Mouse (Mus musculus) neural tube, embryonic 14.5 days (tissue): ENCODE results near the gene Trip6. TPM values are rescaled to one million over a fixed set of nuclear protein-coding genes. Genes with fewer than 3 reads are reported as not detected.
"Not testable (repeated sequence)": the region's sequence is repeated elsewhere in the genome, so short reads cannot be mapped to it uniquely, and the experiment has no call there.

ENCODE experiments used
- ATAC-seq: fragments of 200-750 bp; cut with Nextera tagmentation; 2 replicates; pipeline ENCODE4 v1.8.0; 2017; ENCODE audit warnings: low read depth, mild to moderate bottlenecking, moderate TSS enrichment, moderate library complexity
- H3K27ac ChIP-seq: fragments of 300-500 bp; sonication (generic); 2 replicates; pipeline ENCODE4 v1.5.1; 2014; ENCODE audit warnings: low read depth, mild to moderate bottlenecking, control low read depth, low read length, moderate library complexity, mixed read lengths
- H3K27me3 ChIP-seq: fragments of 300-500 bp; sonication (generic); 2 replicates; pipeline ENCODE4 v1.6.1; 2014; ENCODE audit warnings: low read length; ENCODE audit not compliant: control insufficient read depth, insufficient read depth
- H3K36me3 ChIP-seq: fragments of 300-500 bp; sonication (generic); 2 replicates; pipeline ENCODE4 v1.6.1; 2014; ENCODE audit warnings: low read length, mixed read lengths; ENCODE audit not compliant: control insufficient read depth, insufficient read depth
- H3K4me1 ChIP-seq: fragments of 300-500 bp; sonication (generic); 2 replicates; pipeline ENCODE4 v1.6.1; 2014; ENCODE audit warnings: low read length; ENCODE audit not compliant: control insufficient read depth, insufficient read depth
- H3K4me2 ChIP-seq: fragments of 300-500 bp; sonication (generic); 2 replicates; pipeline ENCODE4 v1.6.1; 2014; ENCODE audit warnings: mild to moderate bottlenecking, low read depth, low read length, control low read depth
- H3K4me3 ChIP-seq: fragments of 300-500 bp; sonication (generic); 2 replicates; pipeline ENCODE4 v1.5.1; 2014; ENCODE audit warnings: low read depth, low read length, control low read depth, mixed read lengths
- H3K9ac ChIP-seq: fragments of 300-500 bp; sonication (generic); replicated peaks from 2 replicates; pipeline ENCODE4 v1.6.1; 2014; ENCODE audit warnings: low read depth, mild to moderate bottlenecking, control low read depth, low read length, mixed read lengths
- H3K9me3 ChIP-seq: fragments of 300-500 bp; sonication (generic); 2 replicates; pipeline ENCODE4 v1.6.1; 2016; ENCODE audit warnings: low read length; ENCODE audit not compliant: control insufficient read depth
- WGBS: fragments of 180-500 bp; shearing (Covaris S2); extraction: QIAGEN DNeasy Blood & Tissue Kit; methylation state at CpG from one replicate; pipeline ENCODE4 v1.1.7; 2014; 5-methylcytosine and 5-hydroxymethylcytosine counted together
- polyA plus RNA-seq: library from polyadenylated mRNA; unstranded; fragments of >200 nt; fragmentation: Nextera tagmentation; extraction: Ambion mirVana; gene quantifications from 2 replicates; pipeline ENCODE4 v1.2.1, GENCODE M21; 2014

The Trip6 gene
- polyA plus RNA-seq, 1 experiment from 2014 or later = 8.0 TPM

GRCm38 (mm10) chr5:137289591-137290365 lies 24.4 kb downstream of the Trip6 start:
- peaks cover 10% of the 10 kb centered on the region for H3K4me1 ChIP-seq
- WGBS = 65% methylated on average over 13 of the region's 13 CpGs

GRCm38 (mm10) chr5:137288999-137289470 lies 25.2 kb downstream of the Trip6 start:
- peak; percentile 12; the same call in 1 of the 2 replicates for ATAC-seq
- H3K4me2 ChIP-seq = peak overlapping the region; percentile 71
- no peaks in the 10 kb centered on the region for H3K9me3 ChIP-seq
- H3K27ac ChIP-seq = no peak overlapping the region
- WGBS = 4% methylated on average over 25 of the region's 25 CpGs
- no peaks in the 10 kb centered on the region for H3K36me3 ChIP-seq
- peaks cover 6% of the 10 kb centered on the region; the same call in 1 of the 2 replicates for H3K27me3 ChIP-seq
- peak overlapping the region; percentile 55 for H3K9ac ChIP-seq
- H3K4me1 ChIP-seq = peaks cover 9% of the 10 kb centered on the region; the same call in 1 of the 2 replicates
- peak overlapping the region; percentile 38 for H3K4me3 ChIP-seq

More at GRCm38 (mm10) chr5:137289591-137290365, 24.4 kb downstream of the Trip6 start:
- Histone ChIP-seq H3K9ac (peak overlapping the region; percentile 55; the same call in 1 of the 2 replicates), H3K4me3 (peak overlapping the region; percentile 38), H3K27ac (no peak overlapping the region), H3K36me3 (no peaks in the 10 kb centered on the region), H3K27me3 (peaks cover 6% of the 10 kb centered on the region; the same call in 1 of the 2 replicates), H3K4me2 (peak overlapping the region; percentile 71), H3K9me3 (no peaks in the 10 kb centered on the region)
- no peak for ATAC-seq

GRCm38 (mm10) chr5:137287953-137288743 lies 26.1 kb downstream of the Trip6 start:
- Histone ChIP-seq H3K4me1 (peaks cover 9% of the 10 kb centered on the region; the same call in 1 of the 2 replicates), H3K4me2 (peak overlapping the region; percentile 71), H3K27me3 (peaks cover 6% of the 10 kb centered on the region; the same call in 1 of the 2 replicates), H3K9me3 (no peaks in the 10 kb centered on the region), H3K36me3 (no peaks in the 10 kb centered on the region), H3K4me3 (peak overlapping the region; percentile 38), H3K9ac (peak overlapping the region; percentile 55), H3K27ac (peak overlapping the region; percentile 80)
- WGBS = under 1% methylated on average over 55 of the region's 65 CpGs
- ATAC-seq = peak; percentile 17; the same call in 1 of the 2 replicates

GRCm38 (mm10) chr5:137287032-137287952 lies 26.9 kb downstream of the Trip6 start, which contains the start of gene Ache:
Ache (plus strand) TSS chr5:137287519.
- Histone ChIP-seq H3K27ac (peak within 1 kb of the TSS; percentile 80), H3K4me3 (peak within 1 kb of the TSS; percentile 38), H3K4me1 (peaks cover 9% of the 10 kb centered on the region; the same call in 1 of the 2 replicates), H3K36me3 (no peaks in the 10 kb centered on the region), H3K27me3 (peaks cover 6% of the 10 kb centered on the region; the same call in 1 of the 2 replicates), H3K9ac (peak within 1 kb of the TSS; percentile 55), H3K4me2 (peak within 1 kb of the TSS; percentile 71), H3K9me3 (no peaks in the 10 kb centered on the region)
- ATAC-seq = peak; percentile 70
- WGBS = under 1% methylated on average over 40 of the region's 40 CpGs

- peaks cover 9% of the 10 kb centered on the region; the same call in 1 of the 2 replicates for H3K4me1 ChIP-seq
- H3K9me3 ChIP-seq = no peaks in the 10 kb centered on the region
- H3K27me3 ChIP-seq = peaks cover 6% of the 10 kb centered on the region; the same call in 1 of the 2 replicates
- ATAC-seq = peak; percentile 78
- H3K9ac ChIP-seq = peak overlapping the region; percentile 55
- no peaks in the 10 kb centered on the region for H3K36me3 ChIP-seq
- H3K27ac ChIP-seq = peak overlapping the region; percentile 80; the same call in 1 of the 2 replicates
- peak overlapping the region; percentile 71 for H3K4me2 ChIP-seq
- WGBS = 1% methylated on average over 14 of the region's 16 CpGs
- peak overlapping the region; percentile 38 for H3K4me3 ChIP-seq
These were observed 27.6 kb downstream of the Trip6 start for GRCm38 (mm10) chr5:137286655-137287031.

GRCm38 (mm10) chr5:137285986-137286385 lies 28.2 kb downstream of the Trip6 start:
- H3K9me3 ChIP-seq = no peaks in the 10 kb centered on the region
- H3K4me3 ChIP-seq = no peak overlapping the region
- H3K4me1 ChIP-seq = peaks cover 9% of the 10 kb centered on the region; the same call in 1 of the 2 replicates
- peak overlapping the region; percentile 71 for H3K4me2 ChIP-seq
- H3K9ac ChIP-seq = 0 out of 2 replicates have a peak overlapping the region, but pooled peaks have one; percentile 22
- no peaks in the 10 kb centered on the region for H3K36me3 ChIP-seq
- WGBS = 63% methylated on average over 7 of the region's 7 CpGs
- no peak overlapping the region; the same call in 1 of the 2 replicates for H3K27ac ChIP-seq
- H3K27me3 ChIP-seq = peaks cover 6% of the 10 kb centered on the region; the same call in 1 of the 2 replicates
- no peak for ATAC-seq

- no peak for ATAC-seq
- Histone ChIP-seq H3K4me2 (no peak overlapping the region), H3K27ac (no peak overlapping the region), H3K27me3 (peaks cover 6% of the 10 kb centered on the region; the same call in 1 of the 2 replicates), H3K36me3 (no peaks in the 10 kb centered on the region), H3K4me3 (no peak overlapping the region), H3K9ac (no peak overlapping the region), H3K9me3 (no peaks in the 10 kb centered on the region), H3K4me1 (peaks cover 9% of the 10 kb centered on the region; the same call in 1 of the 2 replicates)
- WGBS = 61% methylated on average over 5 of the region's 5 CpGs
These were observed 29.2 kb downstream of the Trip6 start for GRCm38 (mm10) chr5:137285045-137285444.

GRCm38 (mm10) chr5:137284411-137284810 lies 29.8 kb downstream of the Trip6 start:
- not testable (repeated sequence) for ATAC-seq

More at GRCm38 (mm10) chr5:137284411-137284810, 29.8 kb downstream of the Trip6 start:
- not testable (repeated sequence) for H3K9ac ChIP-seq, H3K9me3 ChIP-seq, H3K36me3 ChIP-seq, H3K27me3 ChIP-seq, H3K4me3 ChIP-seq, H3K4me1 ChIP-seq, H3K27ac ChIP-seq, H3K4me2 ChIP-seq
- 79% methylated on average over 5 of the region's 6 CpGs for WGBS
